Mouse (Mus musculus) olfactory bulb, adult 2 months (tissue): Measurements from ENCODE around the gene Msmp.

Experiments
- CTCF ChIP-seq: fragments of 200-500 bp; IDR thresholded peaks from 2 replicates; pipeline ENCODE4 v1.5.1; 2012; ENCODE audit warnings: low read depth, mild to moderate bottlenecking, low read length, moderate library complexity; ENCODE audit not compliant: insufficient read depth
- POLR2A ChIP-seq: fragments of 200-500 bp; IDR thresholded peaks from 2 replicates; pipeline ENCODE4 v1.6.1; 2012; ENCODE audit warnings: mild to moderate bottlenecking, low read depth, low read length, moderate library complexity; ENCODE audit not compliant: insufficient read depth

DNA sequence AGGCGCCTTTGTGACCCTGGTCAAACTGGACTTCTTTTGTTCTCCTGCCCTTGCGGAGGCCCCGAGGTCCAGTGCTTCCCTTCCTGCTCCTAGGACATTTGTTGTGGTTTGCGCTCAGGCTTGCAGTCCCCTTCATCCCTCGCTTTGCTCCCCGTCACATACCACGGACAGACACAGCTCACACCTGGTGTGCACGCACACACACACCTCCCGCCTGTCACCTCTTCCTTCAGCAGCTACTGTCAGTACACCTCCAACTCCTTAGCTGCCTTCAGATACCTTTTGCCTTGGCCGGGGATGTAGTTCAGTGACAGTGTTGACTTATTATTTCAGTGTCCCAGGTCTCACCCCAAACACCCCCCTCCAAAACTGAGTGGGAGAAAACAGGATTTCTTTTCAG lies 1.4 kb upstream of the Msmp start:
- TF ChIP-seq POLR2A, result no peak
- TF ChIP-seq CTCF, result no peak
